Mouse (Mus musculus) limb, embryonic 15.5 days (tissue): ENCODE data around the gene Galnt18. TPM values are rescaled to one million over a fixed set of nuclear protein-coding genes. Genes with fewer than 3 reads are reported as not detected.
A peak's percentile ranks its signal among the peaks of the same experiment; 100 is the strongest.

Source experiments
- ATAC-seq: fragments of 200-750 bp; cut with Nextera tagmentation; 2 replicates; pipeline ENCODE4 v1.8.0; 2017; ENCODE audit warnings: low read depth, moderate TSS enrichment; ENCODE audit not compliant: insufficient number of reproducible peaks, low FRiP score, low TSS enrichment
- H3K27ac ChIP-seq: fragments of 300-500 bp; sonication (generic); 2 replicates; pipeline ENCODE4 v1.5.1; 2015; ENCODE audit warnings: moderate library complexity, mild to moderate bottlenecking, inconsistent platforms
- H3K27me3 ChIP-seq: fragments of 300-500 bp; sonication (generic); 2 replicates; pipeline ENCODE4 v1.6.1; 2015; ENCODE audit warnings: inconsistent platforms
- H3K36me3 ChIP-seq: fragments of 300-500 bp; sonication (generic); 2 replicates; pipeline ENCODE4 v1.6.1; 2015; ENCODE audit warnings: inconsistent platforms
- H3K4me1 ChIP-seq: fragments of 300-500 bp; sonication (generic); 2 replicates; pipeline ENCODE4 v1.6.1; 2015; ENCODE audit warnings: inconsistent platforms
- H3K4me2 ChIP-seq: fragments of 300-500 bp; sonication (generic); 2 replicates; pipeline ENCODE4 v1.6.1; 2015; ENCODE audit warnings: mild to moderate bottlenecking, inconsistent platforms
- H3K4me3 ChIP-seq: fragments of 300-500 bp; sonication (generic); 2 replicates; pipeline ENCODE4 v1.5.1; 2015; ENCODE audit warnings: mild to moderate bottlenecking, inconsistent platforms
- H3K9ac ChIP-seq: fragments of 300-500 bp; sonication (generic); 2 replicates; pipeline ENCODE4 v1.6.1; 2015; ENCODE audit warnings: inconsistent platforms
- H3K9me3 ChIP-seq: fragments of 300-500 bp; sonication (generic); 2 replicates; pipeline ENCODE4 v1.6.1; 2016; ENCODE audit warnings: inconsistent platforms
- WGBS: fragments of 180-500 bp; shearing (Covaris S2); methylation state at CpG from one replicate; pipeline ENCODE4 v1.1.7; 2015; 5-methylcytosine and 5-hydroxymethylcytosine counted together
- polyA plus RNA-seq: library from polyadenylated mRNA; unstranded; fragments of >200 nt; fragmentation: Nextera tagmentation; extraction: Ambion mirVana; gene quantifications from 2 replicates; pipeline ENCODE4 v1.2.1, GENCODE M21; 2015

The Galnt18 gene
- polyA plus RNA-seq, 1 experiment from 2014 or later, result 26.6 TPM

- Histone ChIP-seq H3K27me3 (no peaks in the 10 kb centered on the region), H3K9me3 (no peaks in the 10 kb centered on the region), H3K27ac (no peak overlapping the region), H3K4me3 (no peak overlapping the region), H3K9ac (no peak overlapping the region), H3K36me3 (no peaks in the 10 kb centered on the region), H3K4me2 (no peak overlapping the region), H3K4me1 (no peaks in the 10 kb centered on the region)
- WGBS, result 91% methylated on average over 8 of the region's 8 CpGs
- no peak for ATAC-seq
Measured at GRCm38 (mm10) chr7:111730346-111731269, 49.2 kb downstream of the Galnt18 start.

DNA sequence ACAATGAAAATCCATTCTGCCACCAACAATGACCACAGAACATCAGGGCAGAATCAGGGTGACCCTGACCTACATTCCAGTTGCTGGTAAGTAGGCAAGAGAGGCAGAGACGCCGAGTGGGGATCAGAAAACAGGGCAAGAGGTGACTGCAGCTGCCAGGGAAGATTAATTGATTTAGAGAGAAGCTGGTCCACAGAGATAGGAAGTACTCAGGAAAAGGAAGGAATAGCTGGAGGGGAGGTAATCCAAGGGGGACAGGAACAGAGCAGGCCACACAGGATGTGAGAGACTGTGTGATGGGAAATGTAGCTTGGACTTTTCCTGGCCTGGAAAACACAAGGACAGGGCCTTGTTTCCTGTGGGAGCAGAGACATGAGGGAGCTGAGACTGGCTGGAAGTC is 52.8 kb downstream of the Galnt18 start:
- Histone ChIP-seq H3K9ac (no peak overlapping the region), H3K4me1 (peaks cover 8% of the 10 kb centered on the region; the same call in 1 of the 2 replicates), H3K27me3 (no peaks in the 10 kb centered on the region), H3K9me3 (no peaks in the 10 kb centered on the region), H3K27ac (no peak overlapping the region), H3K4me3 (no peak overlapping the region), H3K36me3 (no peaks in the 10 kb centered on the region), H3K4me2 (no peak overlapping the region)
- 40% methylated on average over 2 of the region's 2 CpGs for WGBS
- no peak for ATAC-seq

GRCm38 (mm10) chr7:111724730-111725129 is 55.0 kb downstream of the Galnt18 start:
- Histone ChIP-seq H3K27ac (peak overlapping the region; percentile 57; the same call in 1 of the 2 replicates), H3K36me3 (no peaks in the 10 kb centered on the region), H3K27me3 (no peaks in the 10 kb centered on the region), H3K4me3 (no peak overlapping the region), H3K9me3 (no peaks in the 10 kb centered on the region), H3K4me1 (peaks cover 28% of the 10 kb centered on the region), H3K4me2 (no peak overlapping the region), H3K9ac (no peak overlapping the region)
- no peak for ATAC-seq
- 61% methylated on average over 7 of the region's 7 CpGs for WGBS

GRCm38 (mm10) chr7:111724004-111724403 is 55.8 kb downstream of the Galnt18 start:
- no peaks in the 10 kb centered on the region for H3K36me3 ChIP-seq
- no peak overlapping the region for H3K4me3 ChIP-seq
- H3K4me2 ChIP-seq, result no peak overlapping the region
- H3K9ac ChIP-seq, result no peak overlapping the region
- H3K4me1 ChIP-seq, result peaks cover 32% of the 10 kb centered on the region
- no peak for ATAC-seq
- no peaks in the 10 kb centered on the region for H3K27me3 ChIP-seq
- H3K27ac ChIP-seq, result 0 out of 2 replicates have a peak overlapping the region, but pooled peaks have one; percentile 18
- H3K9me3 ChIP-seq, result no peaks in the 10 kb centered on the region
- 44% methylated on average over 4 of the region's 4 CpGs for WGBS

DNA sequence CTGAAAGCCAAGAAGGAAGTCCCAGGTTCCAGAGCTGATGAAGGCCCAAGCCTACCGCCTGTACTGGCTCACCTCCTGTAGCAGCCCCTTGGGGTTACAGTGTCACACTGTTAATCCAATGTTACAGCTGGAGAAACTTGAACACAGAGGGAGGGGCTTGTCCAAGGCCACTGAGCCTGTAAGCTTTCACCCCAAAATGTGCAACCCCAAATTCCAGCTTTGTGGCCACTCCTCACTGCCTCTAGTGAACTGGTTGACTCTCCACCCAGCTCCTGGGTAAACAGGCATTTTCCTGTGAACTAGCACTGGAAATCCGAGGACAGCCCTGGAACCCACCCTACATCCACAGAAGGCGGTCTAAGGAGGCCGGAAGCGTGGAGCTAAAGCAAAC is 58.5 kb downstream of the Galnt18 start:
- no peak for ATAC-seq
- Histone ChIP-seq H3K27ac (peak overlapping the region; percentile 71), H3K9ac (no peak overlapping the region), H3K27me3 (no peaks in the 10 kb centered on the region), H3K4me3 (no peak overlapping the region), H3K4me2 (no peak overlapping the region), H3K4me1 (peaks cover 44% of the 10 kb centered on the region), H3K36me3 (no peaks in the 10 kb centered on the region), H3K9me3 (no peaks in the 10 kb centered on the region)
- 73% methylated on average over 5 of the region's 5 CpGs for WGBS

- H3K9ac ChIP-seq, result no peak overlapping the region
- no peaks in the 10 kb centered on the region for H3K27me3 ChIP-seq
- peaks cover 44% of the 10 kb centered on the region for H3K4me1 ChIP-seq
- peak overlapping the region; percentile 71 for H3K27ac ChIP-seq
- whole genome bisulfite sequencing, result 51% methylated on average over 8 of the region's 8 CpGs
- H3K36me3 ChIP-seq, result no peaks in the 10 kb centered on the region
- ATAC-seq, result peak; percentile 54; the same call in 1 of the 2 replicates
- no peak overlapping the region for H3K4me2 ChIP-seq
- H3K9me3 ChIP-seq, result no peaks in the 10 kb centered on the region
- no peak overlapping the region for H3K4me3 ChIP-seq
Measured at GRCm38 (mm10) chr7:111720511-111721307, 59.1 kb downstream of the Galnt18 start.

DNA sequence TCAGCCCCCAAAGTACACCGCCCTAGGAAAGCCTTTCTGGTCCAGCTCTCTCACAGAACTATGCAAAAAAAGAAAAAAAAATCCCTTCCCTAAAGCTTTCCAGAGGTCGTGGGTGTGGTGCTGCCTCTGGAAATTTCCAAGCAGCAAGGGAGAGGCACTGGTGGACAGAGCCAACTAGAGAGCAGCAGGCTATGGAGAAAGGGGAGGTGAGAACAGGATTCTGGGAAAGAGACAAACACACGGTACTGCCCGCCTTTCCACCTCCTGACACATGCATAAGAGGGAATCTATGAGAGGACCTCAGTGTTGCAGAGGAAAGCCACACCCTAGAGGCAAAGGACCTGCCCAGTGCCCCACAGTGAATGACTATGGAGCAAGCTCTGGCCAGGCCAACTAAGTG is 60.9 kb downstream of the Galnt18 start:
- Histone ChIP-seq H3K4me1 (peaks cover 42% of the 10 kb centered on the region), H3K27ac (peak overlapping the region; percentile 64; the same call in 1 of the 2 replicates), H3K4me3 (no peak overlapping the region), H3K9me3 (no peaks in the 10 kb centered on the region), H3K9ac (no peak overlapping the region), H3K4me2 (no peak overlapping the region), H3K36me3 (no peaks in the 10 kb centered on the region), H3K27me3 (no peaks in the 10 kb centered on the region)
- ATAC-seq, result peak; percentile 60
- WGBS, result 45% methylated on average over 4 of the region's 4 CpGs

GRCm38 (mm10) chr7:111714639-111715360 is 65.0 kb downstream of the Galnt18 start:
- Histone ChIP-seq H3K9me3 (no peaks in the 10 kb centered on the region), H3K36me3 (no peaks in the 10 kb centered on the region), H3K4me3 (no peak overlapping the region), H3K4me2 (no peak overlapping the region), H3K4me1 (peaks cover 22% of the 10 kb centered on the region), H3K27me3 (no peaks in the 10 kb centered on the region), H3K9ac (no peak overlapping the region), H3K27ac (no peak overlapping the region)
- ATAC-seq, result no peak
- 76% methylated on average over 5 of the region's 5 CpGs for WGBS

- peak overlapping the region; percentile 43; the same call in 1 of the 2 replicates for H3K27ac ChIP-seq
Measured at GRCm38 (mm10) chr7:111713828-111714600, 65.8 kb downstream of the Galnt18 start.

GRCm38 (mm10) chr7:111712797-111713196 is 67.0 kb downstream of the Galnt18 start:
- no peak for ATAC-seq
- Histone ChIP-seq H3K27ac (no peak overlapping the region), H3K4me1 (peaks cover 13% of the 10 kb centered on the region; the same call in 1 of the 2 replicates), H3K4me2 (no peak overlapping the region), H3K27me3 (no peaks in the 10 kb centered on the region), H3K4me3 (no peak overlapping the region), H3K36me3 (no peaks in the 10 kb centered on the region), H3K9me3 (no peaks in the 10 kb centered on the region), H3K9ac (no peak overlapping the region)
- 86% methylated on average over 4 of the region's 4 CpGs for WGBS

More at GRCm38 (mm10) chr7:111713828-111714600, 65.8 kb downstream of the Galnt18 start:
- Histone ChIP-seq H3K36me3 (no peaks in the 10 kb centered on the region), H3K9me3 (no peaks in the 10 kb centered on the region), H3K9ac (no peak overlapping the region), H3K4me1 (peaks cover 18% of the 10 kb centered on the region), H3K27me3 (no peaks in the 10 kb centered on the region), H3K4me2 (no peak overlapping the region), H3K4me3 (no peak overlapping the region)
- WGBS, result 66% methylated on average over 3 of the region's 3 CpGs
- ATAC-seq, result no peak
